Mouse (Mus musculus) spleen, postnatal 14 days (tissue): ENCODE measurements at regions not wholly inside any gene's neighbourhood (a gene's known extent, or its start where the extent isn't known, plus 50 kb on each side); places are given as distances from the start of the nearest gene placed in this dataset.

ENCODE experiments used
- DNase-seq, 2 experiments: peaks; one replicate each; pipeline ENCODE4 v3.0.0; 2021 to 2022; ENCODE audit warnings: low spot score in 2 of 2

- no peak for DNase-seq
These were observed 281.9 kb upstream of the Zfp64 start for GRCm38 (mm10) chr2:169237321-169237720.

GRCm38 (mm10) chr2:169234368-169235070 is 279.1 kb upstream of the Zfp64 start:
- DNase-seq: no peak

- no peak for DNase-seq
These were observed 278.1 kb upstream of the Zfp64 start for GRCm38 (mm10) chr2:169233151-169234123.

- no peak for DNase-seq
These were observed 266.9 kb upstream of the Zfp64 start for GRCm38 (mm10) chr2:169222264-169222663.

- DNase-seq: no peak
These were observed 265.8 kb upstream of the Zfp64 start for GRCm38 (mm10) chr2:169221141-169221540.

DNA sequence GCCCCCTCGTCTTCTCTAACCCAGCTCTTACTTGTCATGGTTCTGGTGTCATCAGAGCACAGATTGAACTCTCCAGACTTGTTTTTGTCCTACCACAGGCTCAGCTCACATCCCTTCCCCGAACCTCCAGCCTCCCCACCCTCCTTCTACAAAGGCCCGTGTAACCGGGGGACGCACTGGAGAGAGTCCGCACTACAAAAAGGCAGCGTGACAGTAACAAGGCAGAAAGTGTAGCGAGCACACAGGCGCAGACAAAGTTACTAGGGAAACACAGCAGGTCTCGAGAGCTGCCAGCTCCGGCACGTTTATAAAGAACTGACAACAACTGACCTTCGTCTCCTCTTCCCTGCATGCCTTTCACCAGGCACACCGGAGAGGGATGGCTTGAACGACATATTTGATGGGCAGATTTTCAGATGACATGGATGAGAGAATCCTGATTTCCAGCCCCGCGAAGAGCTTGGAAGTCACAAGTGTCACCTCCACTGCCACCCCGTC is 260.2 kb upstream of the Zfp64 start:
- no peak for DNase-seq

DNA sequence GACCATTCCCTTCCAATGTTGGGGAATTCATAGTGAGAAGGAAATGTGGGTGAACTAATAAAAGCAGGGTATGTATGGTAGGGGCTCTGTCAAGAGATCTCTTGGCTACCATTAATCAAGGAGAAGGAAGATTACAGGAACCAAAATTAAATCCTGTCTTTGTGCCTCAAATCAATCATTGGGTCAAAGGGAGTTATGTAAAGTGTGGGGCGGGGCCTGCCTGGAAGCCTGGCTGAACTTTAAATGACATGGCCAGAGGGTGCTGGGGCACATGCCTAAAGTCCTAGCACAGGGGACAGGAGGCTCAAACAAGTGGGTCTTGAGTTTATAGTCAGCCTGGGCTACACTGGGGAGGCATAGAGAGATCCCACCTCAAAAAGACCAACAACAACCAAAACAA is 259.0 kb upstream of the Zfp64 start:
- no peak for DNase-seq

- DNase-seq: no peak
These were observed 257.9 kb upstream of the Zfp64 start for GRCm38 (mm10) chr2:169213314-169213713.

GRCm38 (mm10) chr2:169212676-169213257 is 257.4 kb upstream of the Zfp64 start:
- DNase-seq: no peak

- no peak for DNase-seq
These were observed 248.9 kb upstream of the Zfp64 start for GRCm38 (mm10) chr2:169204254-169204752.

- DNase-seq: no peak
These were observed 236.6 kb upstream of the Zfp64 start for GRCm38 (mm10) chr2:169191974-169192373.

GRCm38 (mm10) chr2:169191465-169191864 is 236.1 kb upstream of the Zfp64 start:
- DNase-seq: no peak

GRCm38 (mm10) chr2:169177565-169177964 is 222.2 kb upstream of the Zfp64 start:
- no peak for DNase-seq

- DNase-seq: no peak
These were observed 213.4 kb upstream of the Zfp64 start for GRCm38 (mm10) chr2:169168795-169169194.

DNA sequence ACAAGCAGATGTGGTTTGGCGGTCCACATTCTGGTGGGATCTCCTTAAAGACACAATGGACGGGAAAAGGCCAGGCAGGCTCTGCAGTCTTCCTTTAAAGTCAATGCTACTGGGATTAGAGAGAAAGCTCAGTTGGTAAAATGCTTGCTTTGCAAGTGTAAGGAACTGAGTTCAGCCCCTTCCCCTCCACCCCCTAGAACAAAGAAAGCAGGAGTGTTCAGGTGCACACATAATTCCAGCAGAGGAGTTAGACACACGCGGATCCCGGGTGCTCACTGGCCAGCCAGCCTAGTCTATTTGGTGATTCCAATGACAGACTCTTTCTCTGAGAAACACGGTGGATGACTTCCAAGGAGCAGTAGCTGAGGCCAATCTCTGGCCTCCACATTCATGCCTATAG is 213.0 kb upstream of the Zfp64 start:
- DNase-seq: no peak

- DNase-seq: no peak
These were observed 206.3 kb upstream of the Zfp64 start for GRCm38 (mm10) chr2:169161651-169162050.

- DNase-seq: no peak
These were observed 203.4 kb upstream of the Zfp64 start for GRCm38 (mm10) chr2:169158760-169159159.

DNA sequence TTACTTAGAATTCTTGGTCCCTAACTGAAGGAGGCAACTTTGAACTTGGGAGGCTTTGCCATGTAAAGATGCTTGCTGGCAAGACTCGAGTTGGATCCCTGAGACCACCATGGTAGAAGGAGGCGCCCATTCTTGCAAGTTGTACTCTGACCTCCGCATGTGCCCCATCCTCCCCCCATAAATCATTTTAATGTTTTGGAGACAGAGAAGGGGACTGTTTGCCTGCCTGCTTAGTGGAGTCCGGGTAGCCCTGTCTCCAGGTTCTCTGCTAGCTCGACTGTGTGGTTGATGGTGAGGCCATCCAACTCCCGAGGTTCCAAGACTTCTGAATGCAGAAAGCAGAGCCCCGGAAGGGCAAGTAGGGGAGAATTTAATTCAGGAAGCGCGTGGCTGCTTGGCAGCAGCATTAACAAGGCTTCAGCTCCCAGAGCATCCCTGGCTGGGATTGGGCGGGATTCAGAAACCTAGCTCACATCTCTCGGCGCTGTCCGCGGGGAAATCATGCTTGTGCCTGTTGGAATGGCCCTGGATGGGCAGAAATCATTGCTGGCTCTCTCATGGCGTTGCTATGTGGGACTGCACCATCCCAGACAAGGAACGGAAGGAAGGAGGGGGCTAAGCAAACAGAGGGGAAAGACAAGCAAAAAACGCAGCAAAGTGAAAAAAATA is 202.8 kb upstream of the Zfp64 start:
- DNase-seq: no peak

DNA sequence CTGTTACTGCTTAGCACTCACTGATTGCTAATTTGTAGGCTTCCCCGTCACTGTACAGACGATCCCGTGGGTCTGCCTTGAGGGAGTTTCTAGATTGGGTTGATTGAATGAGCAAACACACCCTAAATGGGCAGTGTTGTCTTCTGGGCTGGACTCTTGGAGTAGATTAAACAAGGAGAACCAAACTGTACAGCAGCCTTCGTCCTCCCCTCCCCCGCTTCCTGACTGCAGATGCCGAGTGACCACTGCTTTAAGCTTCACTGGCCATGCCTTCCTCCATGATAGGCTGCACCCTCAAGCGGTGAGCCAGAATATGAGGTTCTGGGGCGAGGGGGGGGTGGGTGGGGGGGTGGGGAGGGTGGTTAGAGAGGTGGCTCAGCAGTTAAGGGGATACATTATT is 201.5 kb upstream of the Zfp64 start:
- DNase-seq: no peak

- no peak for DNase-seq
These were observed 199.5 kb upstream of the Zfp64 start for GRCm38 (mm10) chr2:169154881-169155280.

DNA sequence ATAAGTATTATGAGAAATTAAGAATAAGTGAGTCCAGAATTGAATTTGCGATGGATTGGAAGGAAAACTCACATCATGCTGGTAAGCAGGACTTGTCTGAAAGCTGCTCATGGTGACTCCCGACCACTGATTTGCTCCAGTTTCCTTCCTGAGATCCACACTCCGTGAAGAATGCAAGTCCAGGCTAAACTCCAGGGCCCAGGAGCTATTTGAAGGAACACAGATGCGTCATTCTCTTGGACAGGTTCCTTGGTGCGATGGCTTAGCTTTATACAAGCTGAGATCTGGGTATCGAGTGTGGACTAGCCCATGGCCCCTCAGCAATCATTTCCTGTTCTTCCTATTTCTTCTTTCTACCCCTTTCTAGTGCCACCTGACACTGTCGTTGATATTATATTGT is 192.3 kb upstream of the Zfp64 start:
- DNase-seq: no peak

GRCm38 (mm10) chr2:169142224-169142623 is 186.8 kb upstream of the Zfp64 start:
- DNase-seq: no peak
